Mouse (Mus musculus): ENCODE measurements around the gene Plxna4. TPM values are rescaled to one million over a fixed set of nuclear protein-coding genes. Genes with fewer than 3 reads are reported as not detected.

Plxna4 gene
- polyA plus RNA-seq, 1 experiment = 1.7 TPM

DNA sequence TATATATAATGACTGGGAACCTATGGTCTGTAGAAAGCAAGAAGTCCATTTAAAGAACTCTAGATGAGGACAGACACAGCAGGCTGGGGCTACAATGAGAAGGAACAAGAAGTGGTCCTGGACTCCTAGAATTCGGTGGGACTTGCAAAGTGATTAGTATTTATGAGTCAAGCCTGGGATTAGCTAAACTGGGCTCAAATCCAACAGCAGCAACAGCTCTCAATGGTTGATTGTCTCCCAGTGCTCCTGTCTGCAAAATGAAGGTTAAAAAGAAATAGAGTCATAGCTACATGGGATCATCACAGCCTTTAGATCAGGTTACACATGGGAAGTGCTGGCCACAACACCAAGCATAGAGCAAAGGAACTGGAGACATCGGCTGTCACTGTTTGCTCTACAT lies 148.6 kb downstream of the Plxna4 start:
- Histone ChIP-seq H3K4me3 (ENCODE audit: insufficient read depth, low read length) (no peak overlapping the region), H3K4me1 (ENCODE audit: control insufficient read depth, insufficient read depth, low read length) (no peaks in the 10 kb centered on the region)
- no peak for TF ChIP-seq POLR2A (IDR thresholded peaks at IDR 0.05; ENCODE audit: low read depth, low read length)
- TF ChIP-seq CTCF (IDR thresholded peaks at IDR 0.05; ENCODE audit: borderline replicate concordance, insufficient read depth, low read length) = no peak

DNA sequence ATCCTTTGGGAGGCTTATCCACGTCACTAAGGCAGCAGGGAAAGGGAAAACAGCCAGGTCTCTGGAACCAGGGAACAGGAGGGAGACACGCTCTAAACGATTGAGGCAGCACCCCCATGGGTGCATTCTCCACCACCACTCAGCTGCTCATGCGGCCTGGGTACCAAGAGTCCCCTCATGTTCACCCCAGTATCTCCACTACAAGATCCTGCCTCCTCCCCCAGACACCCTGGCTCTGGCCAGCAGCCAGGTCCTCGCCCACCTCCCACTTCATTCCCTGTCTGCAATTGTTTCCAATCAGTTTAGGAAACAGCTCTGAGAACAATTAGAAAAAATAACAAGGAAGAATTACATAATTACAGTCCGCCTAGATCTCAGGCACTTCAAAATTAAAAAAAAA lies 150.8 kb downstream of the Plxna4 start:
- TF ChIP-seq POLR2A (IDR thresholded peaks at IDR 0.05; ENCODE audit: low read depth, low read length) (no peak), CTCF (IDR thresholded peaks at IDR 0.05; ENCODE audit: borderline replicate concordance, insufficient read depth, low read length) (no peak)
- Histone ChIP-seq H3K27ac (ENCODE audit: insufficient read depth, low read length) (no peak overlapping the region), H3K4me1 (ENCODE audit: control insufficient read depth, insufficient read depth, low read length) (no peaks in the 10 kb centered on the region), H3K4me3 (ENCODE audit: insufficient read depth, low read length) (no peak overlapping the region)

More for the DNA sequence above, 148.6 kb downstream of the Plxna4 start:
- no peak overlapping the region for H3K27ac ChIP-seq (ENCODE audit: insufficient read depth, low read length)

DNA sequence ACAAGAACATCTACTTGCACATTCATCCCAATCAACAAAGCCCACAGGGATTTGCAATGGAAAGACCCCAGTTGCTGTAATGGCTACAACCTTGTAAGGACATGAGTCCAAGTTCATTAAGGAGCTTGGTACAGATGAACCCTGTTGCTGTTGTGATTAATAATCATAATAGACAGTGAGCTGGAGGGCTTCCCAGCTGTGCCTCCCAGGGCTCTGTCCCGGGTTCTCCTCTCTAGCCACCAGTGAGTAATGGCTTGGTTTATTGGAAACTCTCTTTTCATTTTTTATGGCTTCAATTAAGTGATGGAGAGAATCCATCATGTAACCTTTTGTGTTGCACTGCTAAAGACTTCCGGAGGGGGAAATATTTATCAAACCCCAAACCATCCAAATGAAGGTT lies 164.9 kb downstream of the Plxna4 start:
- TF ChIP-seq CTCF (IDR thresholded peaks at IDR 0.05; ENCODE audit: borderline replicate concordance, insufficient read depth, low read length) (no peak), POLR2A (IDR thresholded peaks at IDR 0.05; ENCODE audit: low read depth, low read length) (no peak)

DNA sequence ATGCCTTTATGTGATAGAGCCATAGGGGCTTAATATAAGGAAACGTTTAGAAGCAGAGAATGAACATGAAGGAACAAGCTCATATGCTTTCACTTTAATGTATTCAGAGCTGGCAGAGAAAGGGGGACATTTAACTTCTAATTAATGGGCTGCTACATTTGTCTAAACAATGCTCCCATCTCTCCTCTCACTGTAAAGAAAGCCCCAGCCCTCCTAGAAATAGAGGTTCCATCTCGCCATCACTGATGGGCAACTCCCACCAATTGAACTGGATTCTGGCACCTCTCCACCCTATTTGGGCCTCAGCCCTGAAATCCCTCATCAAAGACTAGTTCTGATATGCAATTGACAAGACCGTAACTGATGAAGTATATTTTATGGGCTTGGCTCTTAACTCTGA lies 167.4 kb downstream of the Plxna4 start:
- no peak for TF ChIP-seq CTCF (IDR thresholded peaks at IDR 0.05; ENCODE audit: borderline replicate concordance, insufficient read depth, low read length)
- no peak for TF ChIP-seq POLR2A (IDR thresholded peaks at IDR 0.05; ENCODE audit: low read depth, low read length)
- Histone ChIP-seq H3K4me3 (ENCODE audit: insufficient read depth, low read length) (no peak overlapping the region), H3K27ac (ENCODE audit: insufficient read depth, low read length) (no peak overlapping the region), H3K4me1 (ENCODE audit: control insufficient read depth, insufficient read depth, low read length) (peaks cover 3% of the 10 kb centered on the region; the same call in 1 of the 2 replicates)

More for the DNA sequence above, 164.9 kb downstream of the Plxna4 start:
- no peak overlapping the region for H3K27ac ChIP-seq (ENCODE audit: insufficient read depth, low read length)
- no peak overlapping the region for H3K4me3 ChIP-seq (ENCODE audit: insufficient read depth, low read length)
- no peaks in the 10 kb centered on the region for H3K4me1 ChIP-seq (ENCODE audit: control insufficient read depth, insufficient read depth, low read length)

DNA sequence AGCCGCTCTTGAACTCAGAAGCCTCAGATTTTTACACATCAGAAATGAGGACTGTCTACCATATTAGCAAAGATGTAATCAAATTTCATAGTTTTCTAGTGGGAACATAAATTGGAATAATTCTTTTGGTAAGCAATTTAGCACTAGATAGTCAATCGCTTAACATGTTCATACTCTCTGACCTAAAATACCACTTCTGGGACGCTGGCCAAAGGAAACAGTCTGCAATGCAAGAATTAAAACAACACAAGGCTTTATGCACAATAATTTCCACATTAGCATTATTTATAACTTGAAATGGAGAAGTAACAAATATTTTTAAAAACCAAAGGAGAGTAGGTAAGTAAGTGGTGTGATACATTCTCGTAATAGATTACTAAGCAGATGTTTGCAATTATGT lies 170.6 kb downstream of the Plxna4 start:
- H3K4me1 ChIP-seq (ENCODE audit: control insufficient read depth, insufficient read depth, low read length) = peaks cover 6% of the 10 kb centered on the region; the same call in 1 of the 2 replicates
- no peak for TF ChIP-seq CTCF (IDR thresholded peaks at IDR 0.05; ENCODE audit: borderline replicate concordance, insufficient read depth, low read length)
- no peak for TF ChIP-seq POLR2A (IDR thresholded peaks at IDR 0.05; ENCODE audit: low read depth, low read length)
- H3K4me3 ChIP-seq (ENCODE audit: insufficient read depth, low read length) = no peak overlapping the region
- H3K27ac ChIP-seq (ENCODE audit: insufficient read depth, low read length) = no peak overlapping the region; the same call in 1 of the 2 replicates

DNA sequence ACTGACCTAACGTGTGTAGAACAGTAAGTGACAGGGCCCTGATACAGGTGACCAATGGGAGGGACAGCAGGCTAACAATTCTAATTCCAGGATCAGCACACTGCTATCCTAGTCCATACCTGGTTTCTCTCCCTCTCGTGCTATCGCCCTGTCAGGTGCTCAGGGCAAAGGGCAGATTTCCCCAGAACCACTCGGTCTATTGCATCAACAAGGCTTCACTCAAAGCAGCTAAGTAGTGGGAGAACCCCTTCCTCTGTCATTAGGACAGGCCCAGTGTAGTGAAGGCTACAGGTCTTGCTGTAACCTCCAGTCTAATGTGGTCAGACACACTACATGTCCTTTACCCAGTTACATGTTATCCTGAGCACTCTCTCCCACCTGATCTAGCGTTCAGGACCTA lies 176.7 kb downstream of the Plxna4 start:
- Histone ChIP-seq H3K4me1 (ENCODE audit: control insufficient read depth, insufficient read depth, low read length) (peaks cover 6% of the 10 kb centered on the region; the same call in 1 of the 2 replicates), H3K27ac (ENCODE audit: insufficient read depth, low read length) (no peak overlapping the region), H3K4me3 (ENCODE audit: insufficient read depth, low read length) (no peak overlapping the region)
- TF ChIP-seq CTCF (IDR thresholded peaks at IDR 0.05; ENCODE audit: borderline replicate concordance, insufficient read depth, low read length) = no peak

DNA sequence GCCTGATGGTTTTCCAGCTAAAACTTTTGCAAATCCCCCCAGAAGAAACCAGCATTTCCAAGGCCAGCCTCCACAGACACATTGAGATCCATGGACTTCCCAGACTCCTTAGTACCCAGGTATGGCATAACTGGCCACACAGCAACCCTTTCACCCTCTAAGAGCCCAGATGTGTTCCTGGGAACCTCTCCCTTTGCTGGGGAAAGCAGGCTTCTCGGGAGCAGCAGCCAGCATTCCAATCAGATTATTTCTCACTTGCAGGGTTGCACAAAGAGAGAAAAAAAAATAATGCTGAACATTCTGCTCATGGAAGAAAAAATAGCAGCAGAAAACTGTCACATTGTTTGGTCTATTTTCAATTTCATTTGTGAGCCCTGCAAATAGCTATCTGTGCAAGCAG lies 178.4 kb downstream of the Plxna4 start:
- no peak for TF ChIP-seq CTCF (IDR thresholded peaks at IDR 0.05; ENCODE audit: borderline replicate concordance, insufficient read depth, low read length)
- no peak for TF ChIP-seq POLR2A (IDR thresholded peaks at IDR 0.05; ENCODE audit: low read depth, low read length)
- Histone ChIP-seq H3K4me3 (ENCODE audit: insufficient read depth, low read length) (no peak overlapping the region), H3K27ac (ENCODE audit: insufficient read depth, low read length) (no peak overlapping the region), H3K4me1 (ENCODE audit: control insufficient read depth, insufficient read depth, low read length) (no peaks in the 10 kb centered on the region)

DNA sequence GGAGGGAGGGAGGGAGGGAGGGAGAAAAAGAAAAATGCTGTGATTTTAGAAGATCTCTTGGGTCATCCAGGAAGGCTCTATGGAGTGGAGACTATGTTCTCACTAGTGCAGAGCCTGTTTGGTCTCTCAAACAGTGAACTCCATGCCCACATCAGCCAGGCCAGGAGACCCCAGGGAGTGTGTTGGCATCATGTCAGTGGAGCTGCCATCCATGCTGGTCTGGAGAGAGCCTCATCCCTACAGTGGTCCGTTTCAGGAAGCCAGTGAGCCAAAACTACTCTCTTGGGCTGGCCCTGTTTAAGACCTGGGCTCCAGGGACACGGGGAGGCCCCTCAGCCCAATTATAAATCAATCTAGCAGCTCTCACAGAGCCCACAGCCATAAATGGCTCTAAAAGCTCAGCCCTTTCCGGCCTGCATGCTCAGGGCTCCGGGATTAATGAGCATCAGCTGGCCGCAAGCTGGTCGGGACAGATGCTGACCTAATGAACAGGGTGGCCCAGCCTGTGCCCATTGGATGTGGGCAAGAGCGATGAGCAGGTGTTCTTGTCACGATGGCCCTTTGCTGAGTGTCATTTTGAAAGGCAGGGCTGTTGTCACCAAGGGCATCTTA lies 180.3 kb downstream of the Plxna4 start:
- H3K27ac ChIP-seq (ENCODE audit: insufficient read depth, low read length) = no peak overlapping the region

DNA sequence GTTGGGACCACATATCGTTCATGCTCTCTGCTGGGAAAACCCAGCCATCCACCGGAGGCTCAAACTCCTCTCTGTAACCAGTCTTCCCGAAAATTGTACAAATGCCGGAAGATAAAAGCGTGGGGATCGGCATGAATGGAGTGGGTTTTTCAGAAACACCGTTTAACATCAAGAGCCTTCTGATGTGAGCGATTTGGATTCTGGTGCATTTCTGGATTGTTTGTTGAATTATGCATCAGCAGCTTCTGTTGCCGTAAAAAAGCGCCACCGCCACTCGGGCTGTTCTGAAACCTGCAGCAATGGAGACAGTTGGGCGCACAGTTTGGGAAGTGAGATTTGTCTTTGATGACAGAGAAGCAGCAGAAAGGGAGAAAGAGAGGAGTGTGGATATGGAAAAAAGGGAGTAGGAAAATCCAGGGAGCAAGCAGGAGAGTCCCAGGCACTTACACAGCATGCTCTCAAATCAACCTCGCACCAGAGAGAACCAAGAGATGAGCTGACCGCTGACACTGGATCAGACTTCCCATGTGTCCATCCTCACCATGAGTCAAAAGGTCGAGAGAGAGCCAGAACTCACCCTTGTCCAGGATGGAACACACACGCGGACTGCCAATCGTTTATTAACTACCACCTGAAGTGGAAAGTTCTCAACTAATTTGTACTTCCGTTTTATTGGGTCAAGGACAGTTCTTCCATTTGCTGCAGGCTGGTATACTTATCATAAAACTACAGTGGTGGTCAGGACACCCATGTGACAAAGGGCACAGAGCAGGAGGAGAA lies 181.5 kb downstream of the Plxna4 start:
- Histone ChIP-seq H3K27ac (ENCODE audit: insufficient read depth, low read length) (no peak overlapping the region), H3K4me3 (ENCODE audit: insufficient read depth, low read length) (no peak overlapping the region), H3K4me1 (ENCODE audit: control insufficient read depth, insufficient read depth, low read length) (no peaks in the 10 kb centered on the region)
- TF ChIP-seq POLR2A (IDR thresholded peaks at IDR 0.05; ENCODE audit: low read depth, low read length) = no peak
- TF ChIP-seq CTCF (IDR thresholded peaks at IDR 0.05; ENCODE audit: borderline replicate concordance, insufficient read depth, low read length) = no peak

More for the DNA sequence above, 180.3 kb downstream of the Plxna4 start:
- Histone ChIP-seq H3K4me1 (ENCODE audit: control insufficient read depth, insufficient read depth, low read length) (no peaks in the 10 kb centered on the region), H3K4me3 (ENCODE audit: insufficient read depth, low read length) (no peak overlapping the region)
- TF ChIP-seq POLR2A (IDR thresholded peaks at IDR 0.05; ENCODE audit: low read depth, low read length) (no peak), CTCF (IDR thresholded peaks at IDR 0.05; ENCODE audit: borderline replicate concordance, insufficient read depth, low read length) (no peak)

DNA sequence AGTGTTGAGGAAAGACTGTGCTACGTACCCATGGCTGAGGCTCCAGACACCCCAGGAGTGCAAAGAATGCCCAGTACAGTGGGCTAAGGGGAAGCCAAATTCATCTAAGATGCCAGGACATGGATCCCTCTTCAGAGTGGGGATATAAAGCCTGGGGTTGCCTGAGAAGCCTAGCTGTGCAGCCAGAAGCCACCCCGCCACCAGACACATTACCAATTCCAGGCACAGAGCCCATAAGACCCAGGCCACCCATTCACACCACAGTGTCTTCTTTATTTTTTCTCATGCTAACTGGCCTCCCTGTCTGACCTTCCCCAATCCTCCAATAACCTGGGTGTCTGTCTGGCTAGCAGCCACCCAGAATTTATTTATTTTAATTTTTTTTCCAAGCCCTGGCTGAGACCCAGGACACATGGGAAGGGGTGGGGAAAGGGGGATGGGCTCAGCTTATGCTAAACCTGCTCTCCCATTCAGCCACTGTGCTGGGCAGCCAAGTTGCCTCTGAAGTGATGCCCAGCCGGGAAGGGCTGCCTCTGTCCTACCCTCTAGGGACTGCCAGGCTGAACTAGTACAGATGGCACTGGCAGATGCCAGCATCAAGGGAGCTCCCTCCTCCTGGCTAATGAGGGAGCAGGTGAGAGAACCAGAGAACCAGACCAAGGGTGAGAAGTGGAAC lies 185.3 kb downstream of the Plxna4 start:
- H3K27ac ChIP-seq (ENCODE audit: insufficient read depth, low read length) = no peak overlapping the region
- TF ChIP-seq POLR2A (IDR thresholded peaks at IDR 0.05; ENCODE audit: low read depth, low read length) (no peak), CTCF (IDR thresholded peaks at IDR 0.05; ENCODE audit: borderline replicate concordance, insufficient read depth, low read length) (no peak)
- H3K4me1 ChIP-seq (ENCODE audit: control insufficient read depth, insufficient read depth, low read length) = peaks cover 2% of the 10 kb centered on the region
- H3K4me3 ChIP-seq (ENCODE audit: insufficient read depth, low read length) = no peak overlapping the region
